Mouse (Mus musculus): ENCODE measurements around the gene Rfx4.

- no peak for TF ChIP-seq POLR2A (IDR thresholded peaks at IDR 0.05; ENCODE audit: low read depth, low read length)
- no peak for TF ChIP-seq CTCF (IDR thresholded peaks at IDR 0.05; ENCODE audit: borderline replicate concordance, insufficient read depth, low read length)
Observed at GRCm38 (mm10) chr10:84851981-84852979, 96.4 kb downstream of the Rfx4 start.

Data from embryonic fibroblast, embryonic 13.5 days (primary cell).